Mouse (Mus musculus): ENCODE data around the gene Agbl4. TPM values are rescaled to one million over a fixed set of nuclear protein-coding genes. Genes with fewer than 3 reads are reported as not detected.
A peak's percentile ranks its signal among the peaks of the same experiment; 100 is the strongest.

The Agbl4 gene
- total and polyA plus RNA-seq, 3 experiments, result not detected

- Histone ChIP-seq H3K4me1 (ENCODE audit: control insufficient read depth in 1 of 2, insufficient read depth in 2 of 2) (peaks cover 0 to 9% of the 10 kb centered on the region in 2 experiments; a peak in 1 of 4 replicates), H3K79me2 (replicated peaks; ENCODE audit: control insufficient read depth, extremely low read depth, insufficient read depth, poor library complexity, severe bottlenecking) (no peaks in the 10 kb centered on the region), H3K4me2 (ENCODE audit: insufficient read depth, low read depth, poor library complexity, severe bottlenecking) (no peak overlapping the region), H3K9ac (ENCODE audit: insufficient read depth, low read depth) (no peak overlapping the region), H3K9me3 (replicated peaks; ENCODE audit: low read length) (no peaks in the 10 kb centered on the region), H3K36me3 (replicated peaks in 1 of 2; ENCODE audit: control insufficient read depth in 1 of 2, insufficient read depth in 1 of 2, low read length in 1 of 2) (no peaks in the 10 kb centered on the region), H3K27ac (ENCODE audit: insufficient read depth, low read depth) (no peak overlapping the region), H3K27me3 (replicated peaks) (no peaks in the 10 kb centered on the region), H3K4me3 (replicated peaks in 1 of 3; ENCODE audit: low read depth in 2 of 3, low read length in 2 of 3, poor library complexity in 1 of 3) (no peak overlapping the region)
- peak; percentile 10 for DNase-seq (ENCODE audit: extremely low read depth)
- dilution Hi-C loops (cut with MboI; ENCODE audit: extremely low pct_ligation_motif_present, extremely low pct_unique_long_range_greater_than_20kb, low sequenced_read_pairs) (no loop called here), in situ Hi-C loops (cut with MboI; ENCODE audit: low pct_ligation_motif_present, low pct_unique_long_range_greater_than_20kb, low sequenced_read_pairs) (no loop called here)
- no peak for TF ChIP-seq GABPA (IDR thresholded peaks at IDR 0.05; ENCODE audit: insufficient replicate concordance, low read depth, low read length)
- no peak for TF ChIP-seq ZMIZ1 (IDR thresholded peaks at IDR 0.05; ENCODE audit: low read depth, low read length)
These were observed 1147.2 kb downstream of the Agbl4 start for GRCm38 (mm10) chr4:111544684-111545083.

- H3K4me2 ChIP-seq (ENCODE audit: insufficient read depth, low read depth, poor library complexity, severe bottlenecking), result no peak overlapping the region
- no peaks in the 10 kb centered on the region for H3K79me2 ChIP-seq (replicated peaks; ENCODE audit: control insufficient read depth, extremely low read depth, insufficient read depth, poor library complexity, severe bottlenecking)
- H3K4me1 ChIP-seq (ENCODE audit: control insufficient read depth in 1 of 2, insufficient read depth in 2 of 2), result peaks cover 0 to 9% of the 10 kb centered on the region in 2 experiments; a peak in 1 of 4 replicates
- TF ChIP-seq MAX (IDR thresholded peaks at IDR 0.05; ENCODE audit: low read length) (no peak), POLR2A (IDR thresholded peaks at IDR 0.05; ENCODE audit: low read depth, low read length) (no peak), USF2 (conservative IDR thresholded peaks at IDR 0.05; ENCODE audit: low read depth, low read length) (no peak), UBTF (IDR thresholded peaks at IDR 0.05; ENCODE audit: low read depth, low read length) (no peak)
- H3K27ac ChIP-seq (ENCODE audit: insufficient read depth, low read depth), result no peak overlapping the region
- H3K27me3 ChIP-seq (replicated peaks), result no peaks in the 10 kb centered on the region
- H3K9me3 ChIP-seq (replicated peaks; ENCODE audit: low read length), result no peaks in the 10 kb centered on the region
- in situ Hi-C loops (cut with MboI; ENCODE audit: low pct_ligation_motif_present, low pct_unique_long_range_greater_than_20kb, low sequenced_read_pairs), result no loop called here
- H3K4me3 ChIP-seq (replicated peaks in 1 of 3; ENCODE audit: low read depth in 2 of 3, low read length in 2 of 3, poor library complexity in 1 of 3), result no peak overlapping the region
- DNase-seq (ENCODE audit: extremely low read depth), result no peak
- H3K36me3 ChIP-seq (replicated peaks in 1 of 2; ENCODE audit: control insufficient read depth in 1 of 2, insufficient read depth in 1 of 2, low read length in 1 of 2), result no peaks in the 10 kb centered on the region
- no peak overlapping the region for H3K9ac ChIP-seq (ENCODE audit: insufficient read depth, low read depth)
- dilution Hi-C loops (cut with MboI; ENCODE audit: extremely low pct_ligation_motif_present, extremely low pct_unique_long_range_greater_than_20kb, low sequenced_read_pairs), result no loop called here
These were observed 1148.5 kb downstream of the Agbl4 start for GRCm38 (mm10) chr4:111546009-111546408.

GRCm38 (mm10) chr4:111555426-111555825 is 1158.0 kb downstream of the Agbl4 start:
- dilution Hi-C loops (cut with MboI; ENCODE audit: extremely low pct_ligation_motif_present, extremely low pct_unique_long_range_greater_than_20kb, low sequenced_read_pairs), result no loop called here
- H3K4me2 ChIP-seq (ENCODE audit: insufficient read depth, low read depth, poor library complexity, severe bottlenecking), result no peak overlapping the region
- TF ChIP-seq SIN3A (IDR thresholded peaks at IDR 0.05; ENCODE audit: low read length) (no peak), ZC3H11A (IDR thresholded peaks at IDR 0.05; ENCODE audit: low read depth, low read length) (no peak), CHD2 (IDR thresholded peaks at IDR 0.05; ENCODE audit: low read length) (no peak)
- H3K27me3 ChIP-seq (replicated peaks), result no peaks in the 10 kb centered on the region
- no peaks in the 10 kb centered on the region for H3K36me3 ChIP-seq (replicated peaks in 1 of 2; ENCODE audit: control insufficient read depth in 1 of 2, insufficient read depth in 1 of 2, low read length in 1 of 2)
- H3K4me3 ChIP-seq (replicated peaks in 1 of 3; ENCODE audit: low read depth in 2 of 3, low read length in 2 of 3, poor library complexity in 1 of 3), result no peak overlapping the region
- no peak overlapping the region for H3K9ac ChIP-seq (ENCODE audit: insufficient read depth, low read depth)
- H3K79me2 ChIP-seq (replicated peaks; ENCODE audit: control insufficient read depth, extremely low read depth, insufficient read depth, poor library complexity, severe bottlenecking), result no peaks in the 10 kb centered on the region
- H3K9me3 ChIP-seq (replicated peaks; ENCODE audit: low read length), result no peaks in the 10 kb centered on the region
- no peak overlapping the region for H3K27ac ChIP-seq (ENCODE audit: insufficient read depth, low read depth)
- no peak for DNase-seq (ENCODE audit: extremely low read depth)
- in situ Hi-C loops (cut with MboI; ENCODE audit: low pct_ligation_motif_present, low pct_unique_long_range_greater_than_20kb, low sequenced_read_pairs), result no loop called here
- H3K4me1 ChIP-seq (ENCODE audit: control insufficient read depth in 1 of 2, insufficient read depth in 2 of 2), result no peaks in the 10 kb centered on the region
